Mouse (Mus musculus) E14TG2a.4 (cell line): ENCODE data around the gene Gpt2.

Source experiments
- CTCF ChIP-seq: conservative IDR thresholded peaks from 2 replicates; pipeline ENCODE4 v1.5.1; 2014; ENCODE audit warnings: low read length
- NANOG ChIP-seq: IDR thresholded peaks from 2 replicates; pipeline ENCODE4 v1.6.1; 2014; ENCODE audit warnings: borderline replicate concordance, low read length, mixed read lengths

DNA sequence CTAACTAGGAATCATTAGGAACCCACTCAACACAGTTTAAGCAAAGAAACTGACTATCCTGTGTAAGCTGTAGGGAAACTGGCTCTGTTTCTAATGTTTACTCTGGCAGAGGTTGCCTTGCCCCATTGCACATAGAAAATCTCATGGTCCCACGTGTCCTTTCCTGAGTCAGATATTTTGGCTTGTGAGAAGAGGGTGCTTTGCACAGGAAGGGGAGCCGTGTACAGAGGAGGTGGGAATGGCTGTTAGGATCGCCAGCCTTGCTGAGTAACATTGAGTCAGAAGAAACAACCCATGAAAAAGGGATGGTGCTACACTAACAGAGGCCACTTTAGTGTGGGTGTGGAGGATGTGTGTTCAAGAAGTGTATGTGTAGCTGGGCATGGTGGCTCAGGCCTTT is 36.6 kb downstream of the Gpt2 start:
- no peak for TF ChIP-seq CTCF
- no peak for TF ChIP-seq NANOG
